Mouse (Mus musculus): Measurements from ENCODE around the gene Tmem175.

- TF ChIP-seq CTCF (IDR thresholded peaks at IDR 0.05; ENCODE audit: low read depth): no peak
- TF ChIP-seq EP300 (IDR thresholded peaks at IDR 0.05; ENCODE audit: low read depth): no peak
These were observed 17.7 kb downstream of the Tmem175 start for GRCm38 (mm10) chr5:108647311-108647710.
